Mouse (Mus musculus): ENCODE measurements at regions not wholly inside any gene's neighbourhood (a gene's known extent, or its start where the extent isn't known, plus 50 kb on each side); places are given as distances from the start of the nearest gene placed in this dataset.
A peak's percentile ranks its signal among the peaks of the same experiment; 100 is the strongest.

- DNase-seq: peak in 1 of 2 experiments; percentile 23
Observed at GRCm38 (mm10) chr16:30873493-30874211, 207.6 kb downstream of the Xxylt1 start.

- DNase-seq: peak; percentile 22 to 37
Observed at GRCm38 (mm10) chr16:30875235-30875829, 205.9 kb downstream of the Xxylt1 start.

GRCm38 (mm10) chr16:30878821-30879220 lies 202.4 kb downstream of the Xxylt1 start:
- no peak for DNase-seq

- DNase-seq: no peak
Observed at GRCm38 (mm10) chr16:30879878-30880277, 201.4 kb downstream of the Xxylt1 start.

- DNase-seq: no peak
Observed at GRCm38 (mm10) chr16:30880682-30881081, 200.6 kb downstream of the Xxylt1 start.

GRCm38 (mm10) chr16:30881186-30881585 lies 200.0 kb downstream of the Xxylt1 start:
- DNase-seq: no peak

GRCm38 (mm10) chr16:30883490-30884188 lies 197.6 kb downstream of the Xxylt1 start:
- DNase-seq: no peak

GRCm38 (mm10) chr16:30884189-30884551 lies 197.1 kb downstream of the Xxylt1 start:
- no peak for DNase-seq

GRCm38 (mm10) chr16:30886982-30887381 lies 194.2 kb downstream of the Xxylt1 start:
- no peak for DNase-seq

GRCm38 (mm10) chr16:30887536-30887935 lies 193.7 kb downstream of the Xxylt1 start:
- no peak for DNase-seq

GRCm38 (mm10) chr16:30888556-30889323 lies 192.5 kb downstream of the Xxylt1 start:
- no peak for DNase-seq

- DNase-seq: no peak
Observed at GRCm38 (mm10) chr16:30892606-30893005, 188.6 kb downstream of the Xxylt1 start.

- DNase-seq: no peak
Observed at GRCm38 (mm10) chr16:30894086-30894485, 187.1 kb downstream of the Xxylt1 start.

- no peak for DNase-seq
Observed at GRCm38 (mm10) chr16:30895021-30895420, 186.2 kb downstream of the Xxylt1 start.

- no peak for DNase-seq
Observed at GRCm38 (mm10) chr16:30897371-30897770, 183.9 kb downstream of the Xxylt1 start.

GRCm38 (mm10) chr16:30900121-30900520 lies 181.1 kb downstream of the Xxylt1 start:
- DNase-seq: no peak

- DNase-seq: no peak
Observed at GRCm38 (mm10) chr16:30901309-30901708, 179.9 kb downstream of the Xxylt1 start.
